Mouse (Mus musculus) adrenal gland, adult 8-10 months (tissue): ENCODE results near the gene Lrrc49. TPM values are rescaled to one million over a fixed set of nuclear protein-coding genes. Genes with fewer than 3 reads are reported as not detected.

Experiments
- DNase-seq: peaks from one replicate; pipeline ENCODE4 v3.0.0; 2022
- total RNA-seq, 4 experiments: library from RNA; stranded (reverse); gene quantifications; 2 replicates each; pipeline ENCODE4 v1.2.4; 2022

The Lrrc49 gene
- total RNA-seq, 4 experiments from 2014 or later, result 16.1 to 24.9 (median 22.2) TPM

DNA sequence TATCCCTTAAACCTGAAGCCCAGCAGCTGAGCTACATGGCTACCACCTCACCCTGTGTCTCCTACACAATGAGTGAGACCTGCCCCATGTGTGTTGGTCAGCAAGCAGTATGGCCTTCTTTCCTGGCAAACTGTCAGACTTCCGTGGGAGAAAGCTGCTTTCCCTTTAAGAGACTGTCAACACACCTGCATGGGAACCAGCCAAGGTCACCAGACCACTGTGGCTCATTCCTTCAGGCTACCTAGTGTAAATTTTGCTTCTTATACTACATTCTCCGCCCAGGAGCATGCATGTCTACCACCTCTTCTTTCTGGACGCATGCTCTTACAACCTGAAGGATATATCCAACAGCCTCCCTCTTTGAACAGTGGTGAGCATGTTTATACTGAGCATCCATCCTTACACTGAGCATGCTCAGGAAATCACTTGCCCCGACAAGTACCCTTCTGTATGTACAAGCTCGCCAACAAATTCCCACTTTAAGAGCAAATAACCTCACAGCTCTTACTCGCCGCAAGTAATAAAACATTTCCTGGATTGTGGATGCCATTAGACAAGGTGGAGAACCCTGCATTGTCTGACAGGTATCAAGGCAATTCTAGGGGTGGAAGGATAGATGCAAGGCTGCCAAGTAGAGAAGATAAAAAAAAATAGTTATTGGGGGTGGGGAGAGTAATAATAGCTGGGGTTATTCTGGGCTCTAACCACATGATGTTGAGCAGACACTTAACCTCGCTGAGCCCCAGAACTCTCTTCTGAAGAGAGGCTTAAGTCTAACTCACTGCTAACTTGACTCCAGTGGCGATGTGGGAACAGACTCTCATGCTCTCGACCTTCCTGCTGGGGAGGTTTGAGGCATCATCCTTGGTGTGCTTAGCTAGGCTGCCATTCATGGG lies 158.4 kb downstream of the Lrrc49 start:
- DNase-seq, result no peak

DNA sequence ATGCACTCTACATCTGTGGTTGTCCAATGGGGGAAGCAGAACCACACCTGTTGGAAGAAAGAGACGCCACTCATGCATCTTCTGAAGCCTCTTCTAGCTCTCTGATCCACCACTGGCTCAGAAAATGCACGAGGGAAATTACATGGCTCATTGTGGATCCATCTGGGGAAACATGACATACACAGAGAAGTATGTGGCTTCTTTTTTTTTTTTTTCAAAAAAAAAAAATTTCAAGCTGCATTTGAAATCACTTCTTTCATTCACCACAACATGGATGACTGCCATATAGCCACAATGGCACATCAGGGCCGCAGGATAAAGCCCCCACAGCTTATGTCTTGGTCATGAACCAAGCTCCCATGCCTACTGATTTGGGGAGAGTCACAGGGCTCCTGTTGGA lies 159.7 kb downstream of the Lrrc49 start:
- no peak for DNase-seq

DNA sequence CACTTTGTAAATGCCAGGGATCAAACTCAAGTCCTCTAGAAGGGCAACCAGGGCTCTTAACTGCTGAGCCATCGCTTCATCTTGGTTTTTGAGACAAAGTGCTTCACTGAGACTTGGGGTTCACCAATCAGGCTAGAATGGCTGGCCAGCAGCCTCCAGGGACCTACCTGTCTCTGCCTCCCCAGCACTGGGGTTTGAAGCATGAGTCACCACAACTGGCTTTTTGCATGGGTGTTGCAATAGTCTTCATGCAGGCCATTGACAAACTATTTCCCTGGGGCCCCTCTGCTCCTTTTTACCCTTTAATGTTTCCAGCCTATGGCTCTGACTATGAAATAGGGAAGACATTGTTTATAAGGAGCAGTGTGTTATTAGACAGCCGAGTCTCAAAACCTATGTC lies 160.1 kb downstream of the Lrrc49 start:
- no peak for DNase-seq

DNA sequence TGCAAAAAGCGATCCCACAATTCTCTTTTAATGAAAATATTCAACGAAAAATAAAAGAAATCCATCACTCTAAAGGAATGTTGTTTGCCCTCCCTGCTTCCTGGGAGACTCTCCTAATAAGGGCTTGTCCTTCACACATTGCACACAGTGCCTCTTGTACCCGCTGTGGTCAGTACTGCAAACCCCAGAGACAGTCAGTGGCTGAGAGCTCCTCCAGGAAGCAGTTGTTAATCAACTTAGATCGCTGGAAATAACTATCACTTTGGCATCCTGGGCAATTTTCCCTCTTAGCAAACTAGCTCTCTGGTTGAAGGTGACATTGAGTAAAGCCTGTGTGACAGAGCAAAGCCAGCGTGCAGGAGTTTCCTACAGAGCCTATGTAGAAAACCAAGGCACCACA lies 160.9 kb downstream of the Lrrc49 start:
- no peak for DNase-seq

DNA sequence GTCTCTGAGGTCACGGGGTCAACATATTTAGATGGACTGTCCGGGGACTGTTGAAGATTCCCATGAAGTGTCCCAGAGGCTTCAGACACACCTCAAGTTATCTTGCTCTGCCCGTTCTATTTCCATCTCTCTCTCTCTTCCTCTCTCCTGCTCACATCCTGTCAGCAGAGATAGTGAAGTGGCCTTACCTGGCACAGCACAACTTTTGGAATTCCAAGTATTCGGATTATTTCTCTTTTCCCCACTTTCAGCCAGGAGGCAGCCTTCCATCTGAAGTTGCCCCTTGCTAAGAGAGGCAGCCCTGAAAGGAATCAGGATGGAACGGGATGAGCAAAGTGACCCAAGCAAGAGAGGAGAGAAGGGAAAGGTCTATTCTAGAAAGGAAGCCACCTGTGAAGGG lies 161.8 kb downstream of the Lrrc49 start:
- no peak for DNase-seq

DNA sequence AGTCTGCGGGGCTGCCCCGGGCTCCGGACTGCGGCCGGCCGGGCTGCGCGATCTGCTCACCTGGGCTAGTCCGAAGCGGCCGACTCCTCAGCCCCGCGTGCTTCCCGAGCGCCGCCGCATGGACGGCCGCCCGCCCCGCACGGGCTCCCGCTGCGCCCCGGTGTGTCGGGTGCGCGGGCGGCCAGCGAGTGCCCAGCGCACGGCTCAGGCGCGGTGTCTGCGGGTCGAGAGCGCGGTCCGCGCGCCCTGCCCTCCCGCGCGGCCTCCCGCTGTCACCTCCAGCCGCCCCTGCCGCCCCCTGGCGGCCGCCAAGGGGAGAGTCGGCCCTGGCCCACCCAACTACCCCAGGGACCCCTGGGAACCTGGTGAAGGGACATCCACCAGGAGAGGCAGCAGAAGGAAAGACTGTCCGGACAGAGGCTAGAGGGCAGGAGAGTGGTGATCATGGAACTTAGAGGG lies 166.1 kb downstream of the Lrrc49 start, which contains the start of gene Thsd4:
Gene Thsd4 (minus strand): TSS at position 241 of the 459 bp plus-strand sequence.
- no peak for DNase-seq

DNA sequence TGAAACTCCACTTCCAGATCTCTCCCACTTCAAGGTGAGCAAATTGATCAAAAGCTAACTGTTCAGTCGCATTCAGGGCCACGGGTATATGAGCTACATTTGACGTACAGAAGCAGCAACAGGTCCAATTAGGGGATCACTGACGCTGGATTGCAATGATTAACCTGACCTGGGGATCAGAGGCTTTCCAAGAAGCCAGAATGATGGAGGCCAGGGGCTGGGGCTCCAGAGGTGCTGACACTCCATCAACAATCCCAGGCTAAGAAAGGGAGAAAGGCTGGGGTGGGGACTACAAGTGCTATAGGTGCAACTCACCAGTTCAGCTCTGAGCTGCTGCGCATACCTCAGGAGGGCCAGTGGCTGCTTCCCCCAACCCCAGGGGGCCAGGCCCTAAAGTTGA lies 166.8 kb downstream of the Lrrc49 start:
- DNase-seq, result no peak

DNA sequence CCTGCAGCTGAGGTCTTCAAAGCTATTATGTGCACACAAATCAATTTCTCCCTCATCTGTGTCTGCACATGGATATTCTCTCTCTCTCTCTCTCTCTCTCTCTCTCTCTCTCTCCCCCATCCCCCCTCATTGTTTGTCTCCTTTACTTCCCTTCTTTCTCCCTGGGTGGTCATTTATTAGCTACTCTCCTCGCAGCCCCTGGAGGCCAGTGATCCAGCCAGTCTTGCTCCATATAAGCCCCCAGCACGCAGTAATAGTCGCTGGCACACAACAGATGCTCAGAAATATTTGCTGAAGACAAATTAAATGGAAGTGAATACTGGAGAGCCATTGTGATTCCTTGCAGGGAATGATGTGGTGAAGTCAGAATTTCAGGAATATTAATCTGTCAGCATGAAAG lies 168.4 kb downstream of the Lrrc49 start:
- DNase-seq, result no peak

Other genes starting within 250 kb of the Lrrc49 start
- 1 to 10 TPM; 4.2 to 8.1 (median 6.3) TPM for gene Thsd4, start 166.1 kb downstream of the Lrrc49 start, total RNA-seq
- 1 to 10 TPM; 3.1 to 4.7 (median 3.7) TPM for gene Larp6, start 24.8 kb upstream of the Lrrc49 start, total RNA-seq
- gene Uaca, start 106.4 kb upstream of the Lrrc49 start, total RNA-seq, result 10 to 100 TPM; 37.5 to 62.0 (median 48.1) TPM